Mouse (Mus musculus) frontal cortex, postnatal 10 days (tissue): ENCODE results near the gene Zfp503.
A peak's percentile ranks its signal among the peaks of the same experiment; 100 is the strongest.

Experiments used
- DNase-seq, 2 experiments: peaks; one replicate each; pipeline ENCODE4 v3.0.0; 2022; ENCODE audit warnings: low spot score in 2 of 2, mixed read lengths in 1 of 2

Gene Zfp503

DNA sequence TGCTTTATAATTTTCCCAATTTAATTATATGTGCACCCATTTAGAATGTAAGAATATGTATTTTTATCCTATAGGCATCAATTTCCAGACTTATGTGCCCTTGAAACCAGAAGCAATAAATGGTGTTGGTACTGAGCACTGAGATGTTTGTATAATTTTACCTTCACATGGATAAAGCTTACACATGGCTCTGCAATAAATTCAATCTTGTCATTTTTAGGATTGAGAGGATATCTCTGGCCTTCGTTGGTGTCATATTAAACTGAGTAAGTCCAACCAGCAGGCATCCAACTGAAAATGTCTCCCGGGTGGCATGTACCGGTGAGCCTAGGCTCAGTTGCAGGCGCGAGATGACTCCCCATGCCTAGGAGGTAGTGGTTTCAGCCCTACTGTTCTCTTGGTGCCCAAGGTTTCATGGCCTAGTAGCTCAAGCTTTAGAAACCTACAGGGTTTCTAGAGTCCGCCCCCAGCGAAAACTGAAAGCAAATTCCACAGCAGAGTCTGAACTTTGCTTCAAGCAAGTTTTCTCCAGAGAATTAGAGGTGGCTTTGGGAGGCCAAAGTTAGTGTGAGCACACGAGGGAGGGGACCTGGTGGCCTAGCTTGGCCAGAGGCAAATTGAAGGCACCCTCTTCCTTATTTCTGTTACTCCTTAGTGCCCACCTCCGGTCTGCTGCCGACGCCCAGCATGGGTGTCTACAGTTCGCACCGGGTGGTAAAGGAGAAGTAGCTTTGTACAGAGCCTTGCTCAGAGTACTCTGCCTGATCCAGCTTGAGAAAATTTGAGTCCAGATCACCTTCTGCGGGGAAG lies 4.1 kb upstream of the Zfp503 start:
- DNase-seq, result no peak

DNA sequence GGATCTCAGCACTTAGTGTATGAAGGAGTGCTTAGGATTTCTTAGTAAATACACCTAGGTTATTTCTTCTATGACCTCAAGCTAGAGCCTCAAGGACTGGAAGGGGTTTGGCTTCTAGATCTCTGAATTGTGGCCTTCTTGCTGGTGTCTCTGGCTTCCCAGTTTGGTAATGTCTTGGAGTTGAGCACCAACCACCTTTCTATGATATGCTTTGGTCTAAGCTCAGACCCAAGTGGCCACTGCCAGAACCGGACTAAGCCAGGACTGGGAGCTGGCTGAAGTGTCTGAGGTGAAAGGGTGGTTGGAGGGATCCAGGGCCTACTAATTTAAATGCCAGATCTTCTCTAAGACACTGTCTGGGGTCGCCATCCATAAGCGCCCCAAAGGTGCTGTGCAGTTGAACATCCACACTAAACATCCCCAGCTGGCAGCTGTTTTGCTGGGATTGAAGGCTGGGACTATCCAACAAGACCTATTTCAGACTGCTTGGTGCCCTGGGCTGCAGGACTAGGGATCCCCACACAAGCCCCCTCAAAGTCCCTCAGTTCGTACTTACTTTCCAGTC lies 3.0 kb upstream of the Zfp503 start:
- DNase-seq, result no peak

DNA sequence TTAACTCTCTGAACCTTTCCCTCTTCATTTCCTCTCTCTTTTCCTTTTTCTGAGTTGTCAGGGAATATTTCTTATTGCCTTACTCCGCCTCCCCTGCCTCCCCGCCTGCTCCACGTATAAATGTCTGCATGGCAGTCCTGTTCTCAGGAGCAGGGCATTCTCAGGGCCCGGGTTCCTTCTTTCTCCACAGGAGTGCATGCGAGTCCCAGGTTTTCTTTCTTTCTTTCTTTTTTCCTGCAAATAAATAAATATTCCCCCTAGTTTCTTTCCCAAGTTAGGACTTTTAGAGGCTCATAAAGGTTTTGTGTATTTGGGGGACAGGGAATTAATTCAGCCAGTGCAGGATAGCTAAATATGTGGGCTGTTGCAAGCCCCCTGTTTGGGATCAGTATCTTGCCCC lies 2.5 kb upstream of the Zfp503 start:
- DNase-seq, result no peak

DNA sequence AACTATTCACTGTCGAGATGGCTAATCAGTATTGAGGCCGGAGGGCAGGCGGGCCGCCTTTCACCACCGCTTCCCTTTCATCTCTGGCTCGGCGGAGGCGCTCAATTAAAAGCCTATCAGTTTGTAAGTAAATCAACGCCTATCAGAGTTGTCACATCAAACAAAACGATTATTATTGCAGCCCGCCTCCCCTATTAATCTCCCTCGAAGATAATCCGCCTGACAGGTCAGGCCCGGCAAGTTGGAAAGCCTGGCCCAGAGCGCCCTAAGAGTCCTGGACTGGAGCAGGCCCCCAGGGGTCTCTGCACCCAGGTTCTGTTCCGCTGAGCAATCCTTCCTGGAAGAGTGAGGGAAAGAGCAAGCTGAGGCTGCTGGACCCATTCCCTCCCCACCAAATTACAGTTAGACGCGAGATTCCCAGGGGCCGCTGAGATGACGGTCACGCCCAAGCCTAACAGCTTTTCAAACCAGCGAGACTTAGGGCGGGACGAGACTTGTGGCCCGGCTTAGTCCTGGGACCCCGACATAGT lies 1.9 kb upstream of the Zfp503 start:
- no peak for DNase-seq

DNA sequence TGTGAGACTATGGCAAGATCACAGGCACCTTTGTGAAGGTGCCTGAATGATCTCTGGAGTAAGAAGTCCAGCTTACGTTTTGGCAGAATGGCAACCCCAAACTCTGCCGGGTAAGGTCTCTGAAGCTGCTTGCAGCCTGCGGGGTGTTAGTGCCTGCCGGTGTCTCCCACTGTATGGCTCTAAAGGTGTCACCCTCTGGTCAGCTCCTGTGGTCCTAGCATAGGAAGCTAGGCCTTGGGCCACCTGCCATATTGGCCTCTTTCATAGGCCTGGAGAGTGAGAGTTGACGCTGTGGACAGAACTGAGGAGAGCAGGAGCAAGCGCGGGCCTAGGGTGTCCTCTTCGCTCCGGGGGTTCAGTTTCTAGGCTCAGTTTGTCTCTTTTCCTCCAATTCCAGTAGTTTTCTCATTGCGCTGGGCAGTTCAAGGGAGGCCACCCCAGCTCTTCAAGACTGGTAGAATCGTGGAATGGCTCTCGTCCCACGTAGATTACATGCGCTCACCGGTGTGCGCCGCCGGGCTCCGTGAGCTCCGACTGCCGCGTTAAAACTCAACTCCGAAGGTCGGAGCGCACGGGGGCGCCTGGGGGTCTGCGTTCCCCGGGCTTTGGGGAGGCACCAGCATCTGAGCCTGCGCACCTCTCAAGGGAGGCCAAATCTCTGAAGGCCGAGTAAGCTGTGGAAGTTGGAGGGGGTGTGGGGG lies 1.1 kb upstream of the Zfp503 start:
- DNase-seq, result no peak

DNA sequence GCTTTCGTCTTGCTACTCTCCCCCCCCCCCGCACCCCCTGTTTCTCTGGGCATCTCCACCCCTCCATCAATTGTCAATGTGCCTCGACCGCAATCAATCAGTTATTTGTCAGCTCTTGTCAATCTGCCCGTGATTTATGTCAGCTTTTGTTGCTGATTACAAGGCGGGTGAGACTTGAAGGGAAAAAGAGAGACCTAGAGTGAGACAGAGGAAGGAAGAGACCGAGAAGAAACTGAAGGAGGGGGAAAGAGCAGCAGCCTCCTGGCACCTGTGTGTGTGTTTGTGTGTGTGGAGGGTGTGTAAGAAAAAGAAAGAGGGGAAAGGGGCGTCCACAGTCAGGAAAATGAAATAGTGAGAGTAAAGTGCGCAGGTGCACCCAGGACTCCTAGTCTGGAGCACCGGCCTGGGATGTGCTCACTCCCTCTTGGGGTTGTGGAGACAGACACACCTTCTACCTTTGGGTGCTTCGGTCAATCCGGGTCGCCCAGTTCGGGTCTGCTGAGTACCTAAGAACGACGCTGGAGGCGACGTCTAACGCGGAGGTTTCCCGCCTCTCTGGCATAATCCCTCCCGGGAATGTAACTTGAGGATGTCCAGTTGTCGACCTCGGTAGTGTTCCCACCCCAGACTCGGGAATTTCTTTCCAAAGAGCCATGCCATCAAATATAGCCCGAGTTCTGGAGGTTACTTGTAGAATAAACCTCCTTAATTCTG lies 667 bp downstream of the Zfp503 start:
- peak in 1 of 2 experiments; percentile 20 for DNase-seq

DNA sequence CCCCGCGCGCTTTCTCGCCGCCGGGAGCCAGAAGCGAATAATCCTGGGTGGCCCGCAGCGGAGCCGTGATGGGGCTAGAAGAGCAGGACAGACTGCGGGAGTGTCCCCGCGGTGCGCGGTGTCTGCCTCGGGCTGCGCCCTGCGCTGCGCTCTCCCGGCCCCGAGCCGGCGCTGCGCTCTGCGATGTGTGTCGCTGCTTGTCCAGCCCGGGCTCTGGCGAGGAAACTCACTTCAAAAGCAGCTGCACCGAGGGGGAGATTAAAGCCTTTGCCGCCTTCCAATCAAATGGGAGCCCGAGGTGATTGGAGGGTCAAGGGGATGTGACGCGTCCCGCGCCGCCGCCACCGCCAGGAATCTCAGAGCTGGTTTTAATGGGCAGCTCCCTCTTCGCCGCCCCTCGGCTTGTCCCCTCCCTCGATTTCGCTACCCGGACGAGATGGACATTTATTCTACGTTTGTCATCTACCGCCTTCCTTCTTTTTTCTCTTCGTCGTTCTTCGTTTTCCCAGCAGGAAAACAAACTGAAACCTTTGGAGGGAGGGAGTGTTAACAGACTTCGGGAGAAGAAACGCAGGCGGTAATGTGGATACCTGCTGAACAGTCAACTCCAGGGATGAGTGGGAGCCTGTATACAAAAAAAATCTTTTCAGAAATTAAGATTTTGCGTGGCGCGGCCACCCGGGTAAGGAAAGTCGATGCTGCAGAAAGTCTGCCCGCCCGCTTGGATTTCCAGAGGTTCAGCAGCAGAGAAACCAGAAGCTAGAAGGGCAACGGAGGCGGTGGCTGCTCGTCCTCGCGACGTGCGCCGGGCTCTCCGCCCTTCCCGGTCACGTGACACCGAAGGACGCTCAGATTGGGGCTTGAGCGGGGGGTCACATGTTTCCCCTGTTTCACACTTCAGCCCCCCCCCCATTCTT lies 1.5 kb downstream of the Zfp503 start:
- DNase-seq, result peak; percentile 89

DNA sequence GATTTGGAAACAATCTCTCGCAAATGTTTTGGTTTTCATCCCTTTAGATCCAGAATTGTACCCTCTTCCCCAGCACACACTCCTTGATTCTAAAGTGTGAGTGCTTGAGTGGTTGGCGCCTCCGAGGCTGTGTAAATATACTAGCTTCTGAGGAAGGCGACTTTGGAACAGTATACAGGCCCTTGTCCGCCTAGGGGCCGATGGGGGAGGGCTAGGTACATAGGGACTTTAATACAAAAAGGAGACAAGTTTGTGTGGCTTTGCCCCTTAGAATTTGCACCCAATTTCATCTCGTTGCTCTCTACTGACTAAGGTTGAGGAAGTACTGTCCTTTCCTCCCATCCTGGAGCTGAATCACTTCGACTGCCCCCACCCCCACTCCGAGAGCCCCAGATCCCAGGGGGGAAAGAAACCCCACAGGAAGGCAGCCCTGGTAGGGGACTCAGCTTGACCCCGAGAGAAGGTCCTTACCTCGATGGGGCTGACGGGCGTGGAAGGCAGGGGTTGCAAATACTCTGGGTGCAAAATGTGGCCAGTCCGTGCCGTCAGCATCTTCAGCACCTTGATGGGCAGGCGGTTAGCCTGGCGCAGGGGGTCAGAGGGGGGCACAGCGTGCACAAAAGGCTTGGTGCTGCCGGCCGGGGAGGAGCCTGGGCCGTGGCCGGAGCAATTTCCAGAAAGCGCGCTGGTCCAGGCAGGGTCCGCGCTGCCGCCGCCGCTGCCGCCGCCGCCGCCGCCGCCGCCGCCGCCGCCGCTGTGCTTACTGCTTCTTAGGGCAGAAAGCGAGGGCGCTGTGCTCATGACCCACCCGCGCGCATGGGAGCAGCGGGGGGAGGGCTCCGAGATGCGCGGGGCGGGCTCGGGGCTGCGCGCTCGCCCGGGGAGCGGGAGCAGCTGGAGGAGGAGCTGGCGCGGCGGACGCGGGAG lies 2.4 kb downstream of the Zfp503 start:
- peak in 1 of 2 experiments; percentile 18 for DNase-seq

DNA sequence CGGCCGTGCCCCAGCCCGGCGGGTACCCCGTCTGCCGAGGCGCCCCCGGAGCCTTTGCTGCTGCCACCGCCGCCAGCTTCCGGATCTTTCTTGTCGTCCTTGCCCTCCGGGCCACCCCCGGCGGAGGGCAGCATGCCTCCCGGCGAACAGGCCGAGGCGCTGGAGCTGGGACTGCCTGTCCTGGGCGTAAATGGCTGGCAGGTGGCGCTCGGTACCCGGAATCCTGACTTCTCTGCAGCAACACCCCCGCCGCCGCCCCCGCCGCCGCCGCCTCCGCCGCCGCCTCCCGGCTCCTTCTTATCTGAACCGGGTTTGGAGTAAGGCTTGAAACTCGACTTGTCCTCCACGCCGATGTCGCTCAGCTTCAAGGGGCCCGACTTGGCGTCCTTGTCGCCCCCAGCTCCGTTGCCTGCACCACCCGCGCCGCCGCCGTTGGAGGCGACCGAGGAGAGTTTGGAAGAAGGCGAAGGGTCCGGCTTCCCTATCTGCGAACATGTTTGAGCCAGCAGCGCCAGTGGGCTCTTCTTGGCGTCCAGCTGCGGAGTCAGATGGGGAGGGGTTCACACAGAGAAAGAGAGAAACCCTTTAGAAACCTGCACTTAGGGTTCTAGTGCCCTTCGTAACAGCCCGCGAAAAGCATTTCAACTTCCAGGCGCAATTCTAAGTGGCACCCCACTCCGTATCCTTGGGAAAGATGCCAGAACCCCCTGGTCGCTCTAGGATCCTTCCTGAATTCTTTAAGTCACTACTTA lies 3.2 kb downstream of the Zfp503 start:
- peak in 1 of 2 experiments; percentile 85 for DNase-seq

DNA sequence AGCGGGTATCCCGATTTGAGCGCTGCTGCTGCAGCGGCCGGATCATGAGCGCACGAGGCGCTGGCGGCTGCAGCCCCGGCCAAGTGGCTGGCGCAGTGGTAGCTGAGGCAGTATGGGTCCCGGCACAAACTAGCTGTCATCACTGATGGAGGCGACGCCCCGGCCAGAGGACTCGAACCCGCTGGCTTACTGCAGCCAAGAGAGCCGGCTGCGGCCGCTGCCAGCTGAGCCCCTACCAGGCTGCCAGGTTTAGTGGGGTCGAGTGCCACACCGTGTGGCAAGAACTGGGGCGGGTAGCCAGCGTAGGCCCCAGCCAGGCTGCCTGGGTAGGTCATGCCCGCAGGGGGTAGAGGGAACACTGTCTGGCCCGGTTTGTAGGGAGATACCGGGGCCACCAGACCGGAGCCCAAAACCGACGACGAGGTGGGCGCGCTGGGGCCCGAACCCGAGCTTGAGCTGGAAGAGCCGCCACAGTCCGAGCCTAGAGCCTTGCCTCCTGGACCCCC lies 3.9 kb downstream of the Zfp503 start:
- DNase-seq, result no peak

DNA sequence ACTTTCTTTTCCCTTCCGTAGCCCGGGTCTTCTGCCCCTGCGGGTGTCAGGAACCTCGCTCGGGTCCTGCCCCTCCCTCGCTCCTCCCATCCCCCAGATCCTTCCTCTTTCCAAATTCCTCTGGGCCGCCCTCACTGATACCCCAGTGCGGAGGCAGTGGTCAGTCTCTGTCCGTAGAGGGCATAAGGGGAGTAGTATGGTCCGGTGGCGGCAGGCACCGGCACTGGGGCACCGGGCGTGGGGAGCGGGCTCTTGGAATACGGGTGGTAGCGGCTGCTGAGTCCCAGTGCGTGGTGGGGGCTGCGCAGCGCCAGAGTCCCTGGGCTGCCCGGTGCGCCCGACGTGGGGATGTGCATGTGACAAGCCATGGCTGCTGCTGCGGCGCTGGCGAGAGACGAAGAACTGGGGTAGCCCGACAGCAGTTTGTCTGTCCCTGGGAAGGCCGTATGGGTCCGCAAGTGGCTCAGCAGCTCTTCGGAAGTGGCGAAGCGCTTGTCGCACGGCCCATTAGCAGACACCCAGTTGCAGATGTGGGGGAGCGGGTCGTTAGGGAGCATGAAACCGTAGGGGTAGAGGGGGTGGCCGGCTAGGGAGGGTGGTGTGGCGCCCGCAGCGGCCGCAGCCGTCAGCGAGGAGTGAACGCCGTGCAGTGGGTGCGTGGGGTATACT lies 4.5 kb downstream of the Zfp503 start:
- DNase-seq, result no peak

DNA sequence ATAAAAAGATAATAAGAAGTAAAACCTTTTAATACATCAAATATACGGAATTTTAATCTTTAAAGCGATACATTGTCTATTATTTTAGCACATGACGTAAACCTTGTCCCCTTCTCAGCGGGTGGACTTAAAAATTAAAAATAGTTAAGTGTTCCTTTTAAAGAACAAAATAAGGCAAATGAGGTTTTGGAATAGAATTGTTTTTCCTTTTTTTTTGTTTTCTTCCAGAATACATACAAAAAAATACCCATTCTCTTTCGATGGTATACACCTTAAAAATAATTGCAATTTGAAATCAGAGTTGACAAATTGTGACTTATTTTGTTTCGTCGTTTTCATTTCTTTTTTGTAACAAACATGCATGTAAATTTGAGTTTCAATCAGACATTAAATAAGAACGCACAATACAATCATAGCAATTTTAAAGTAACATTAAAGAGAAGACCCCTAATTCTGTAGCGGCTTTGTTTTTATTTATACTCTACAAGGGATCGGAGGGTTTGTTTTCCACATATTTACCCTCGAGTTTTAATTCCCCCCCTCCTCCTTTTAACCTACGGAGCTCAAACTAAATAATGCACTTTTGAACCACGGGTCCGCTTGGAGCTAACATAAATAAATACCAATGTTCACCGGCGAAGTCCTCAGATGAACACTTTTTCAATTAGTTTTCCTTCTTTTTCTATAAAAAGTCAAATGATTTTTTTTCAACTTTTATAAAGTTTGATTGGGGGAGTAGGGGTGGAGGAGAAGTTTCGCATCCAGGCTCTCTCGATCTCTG lies 5.3 kb downstream of the Zfp503 start:
- no peak for DNase-seq

DNA sequence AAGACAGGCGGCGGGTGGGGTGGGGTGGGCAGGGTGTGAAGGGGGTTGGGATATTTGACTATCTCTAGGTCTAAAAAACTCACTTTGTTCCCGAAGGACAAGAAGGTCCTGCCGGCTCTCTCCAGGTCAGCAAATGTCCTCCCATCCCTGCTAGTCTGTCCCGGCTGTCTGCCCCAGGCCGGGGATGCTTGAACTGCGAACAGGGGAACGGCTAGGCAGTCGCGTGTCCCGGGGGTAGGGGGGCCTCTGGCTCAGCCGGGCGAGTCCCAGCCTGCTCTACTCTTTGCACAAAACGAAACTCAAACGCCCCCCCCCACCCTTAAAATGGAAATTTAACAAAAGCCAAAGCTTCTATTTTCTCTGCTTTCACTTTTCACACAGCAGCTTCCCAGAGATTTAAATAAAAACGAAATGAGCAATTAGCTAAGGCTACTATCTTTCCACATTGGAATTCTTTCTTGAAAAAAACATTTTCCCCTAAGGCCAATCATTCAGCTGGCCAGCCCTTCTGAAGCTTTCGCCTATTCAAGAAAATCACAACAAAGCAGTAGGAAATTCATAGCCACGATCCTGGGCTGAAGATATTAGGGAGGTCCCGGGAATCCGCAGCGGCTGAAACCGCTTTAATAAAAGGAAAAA lies 6.0 kb downstream of the Zfp503 start:
- no peak for DNase-seq

DNA sequence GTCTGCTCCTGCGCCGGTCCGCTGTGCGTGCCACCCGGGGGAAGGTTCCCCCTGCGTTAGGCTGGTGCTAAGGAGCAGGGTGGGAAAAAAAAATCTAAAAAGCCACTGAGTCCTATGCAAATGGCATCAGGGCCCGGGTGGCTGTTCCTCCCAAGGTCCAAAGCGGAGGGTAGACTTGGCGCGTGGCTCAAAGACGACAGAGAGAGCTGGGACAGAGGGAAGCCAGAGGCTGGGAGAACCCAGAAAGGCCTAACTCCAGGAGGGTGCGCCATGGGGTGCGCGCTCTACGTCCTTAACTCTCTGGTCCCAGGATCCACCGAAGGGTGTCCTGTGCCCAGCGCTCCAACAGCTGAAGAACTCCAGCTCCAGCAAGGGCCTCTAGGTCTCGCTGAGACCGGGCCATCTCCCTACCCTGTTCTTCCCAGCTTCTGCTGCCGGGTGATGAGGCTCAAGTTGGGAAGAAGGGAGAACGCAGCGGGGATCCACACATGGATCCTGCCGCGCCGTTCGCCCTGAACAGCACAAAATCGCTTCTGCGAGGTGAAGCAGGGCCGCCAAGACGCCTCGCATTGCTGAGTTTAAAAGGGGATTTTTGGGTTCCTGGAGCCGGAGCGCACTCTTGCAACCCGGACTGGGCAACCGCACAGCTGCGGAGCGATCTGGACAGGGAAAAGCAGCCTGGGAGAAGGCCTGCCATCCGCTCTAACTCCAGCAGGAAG lies 6.7 kb downstream of the Zfp503 start:
- no peak for DNase-seq

DNA sequence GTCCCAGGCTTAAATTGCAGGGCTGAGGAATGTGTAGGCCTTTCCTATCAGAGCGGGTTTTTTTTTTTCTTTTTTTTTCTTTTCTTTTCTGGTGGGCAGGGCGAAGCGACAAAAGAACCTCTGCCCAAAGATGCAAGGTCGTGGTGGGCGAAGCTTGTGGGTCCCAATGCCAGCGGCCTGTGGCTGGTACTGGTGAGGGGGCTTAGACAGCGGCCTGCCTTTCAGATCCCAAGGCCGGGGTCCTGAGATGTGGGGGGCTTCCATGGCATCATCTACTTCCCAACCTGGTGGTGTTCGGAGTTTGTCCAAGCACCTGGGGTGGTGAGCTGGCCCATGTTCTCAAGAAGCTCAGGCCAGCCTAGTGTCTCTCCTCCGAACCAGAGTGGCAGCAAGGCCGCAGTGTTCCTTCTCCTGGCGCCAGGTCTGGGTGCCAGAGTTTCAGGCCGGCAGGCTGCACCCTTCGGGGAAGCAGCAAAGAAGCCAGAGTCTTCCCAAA lies 7.3 kb downstream of the Zfp503 start:
- DNase-seq, result no peak

DNA sequence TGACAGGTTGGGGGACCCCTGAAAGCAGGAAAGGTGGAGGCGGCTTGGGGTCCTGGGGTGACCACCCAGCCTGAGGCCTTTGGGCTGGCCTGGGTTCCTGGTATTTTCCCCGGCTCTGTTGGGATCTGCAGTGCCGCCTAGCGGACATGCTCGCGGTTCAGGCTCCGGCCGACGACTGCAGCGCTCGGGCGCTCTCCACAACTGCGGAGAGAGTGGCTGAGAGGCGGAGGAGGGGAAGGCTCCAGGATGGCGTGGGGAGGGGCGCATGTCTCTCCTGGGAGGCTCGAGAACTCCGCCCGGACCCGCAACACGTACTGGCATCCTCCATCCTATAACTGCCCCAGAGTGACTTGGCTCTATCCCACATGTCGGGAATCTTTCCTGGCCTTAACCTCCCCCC lies 7.9 kb downstream of the Zfp503 start:
- DNase-seq, result peak in 1 of 2 experiments; percentile 70
